Mouse (Mus musculus): ENCODE data around the gene Cyp2u1. TPM values are rescaled to one million over a fixed set of nuclear protein-coding genes. Genes with fewer than 3 reads are reported as not detected.

Gene Cyp2u1
- polyA plus RNA-seq, 1 experiment from 2014 or later = 1.5 TPM

DNA sequence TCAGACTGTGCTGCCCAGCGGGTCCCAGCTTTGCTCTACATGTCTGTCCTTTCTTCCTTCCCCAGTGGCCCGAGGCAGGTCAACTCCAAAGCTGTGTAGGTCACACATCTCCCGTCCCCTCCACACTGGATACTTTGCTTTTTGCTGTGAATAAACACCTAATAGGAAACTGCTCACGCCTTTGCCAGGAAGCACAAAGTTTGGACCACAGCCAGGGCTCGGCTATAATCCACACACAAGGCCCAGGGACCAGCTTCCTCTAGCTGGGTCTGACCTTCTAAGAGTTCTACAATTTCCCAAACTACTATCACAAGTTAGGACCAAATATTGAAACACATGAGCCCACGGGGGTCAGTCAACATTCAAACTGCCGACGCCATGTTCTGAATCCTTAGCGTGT is 3.9 kb downstream of the Cyp2u1 start:
- 85% methylated on average over 9 of the region's 9 CpGs for WGBS
- Histone ChIP-seq H3K4me3 (no peak overlapping the region), H3K27ac (replicated peaks) (no peak overlapping the region), H3K27me3 (replicated peaks; ENCODE audit: low read depth, poor library complexity, severe bottlenecking) (peaks cover 20% of the 10 kb centered on the region), H3K4me1 (peaks cover 25% of the 10 kb centered on the region), H3K36me3 (replicated peaks) (no peaks in the 10 kb centered on the region), H3K9me3 (no peaks in the 10 kb centered on the region)
- no peak for DNase-seq (ENCODE audit: low spot score)

DNA sequence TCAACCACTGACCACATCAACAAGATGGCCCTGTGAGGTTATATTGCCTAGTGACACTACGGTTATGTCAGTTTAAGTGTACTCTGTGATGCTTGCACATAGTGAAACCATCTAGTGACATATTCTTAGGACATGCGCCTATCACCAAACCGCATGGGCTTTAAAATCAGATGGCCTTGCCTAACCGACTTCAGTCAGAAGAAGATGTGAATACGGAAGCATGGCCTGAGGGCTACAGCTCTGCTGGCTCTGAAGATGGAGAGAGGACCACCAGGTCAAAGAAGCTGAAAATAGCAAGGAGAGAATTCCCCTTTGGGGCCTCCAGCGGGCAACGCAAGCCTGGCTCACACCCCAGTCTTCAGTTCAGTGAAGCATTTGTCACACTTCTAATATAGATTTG is 6.1 kb downstream of the Cyp2u1 start:
- no peaks in the 10 kb centered on the region for H3K36me3 ChIP-seq (replicated peaks)
- WGBS = 89% methylated on average over 7 of the region's 7 CpGs
- no peak for DNase-seq (ENCODE audit: low spot score)
- H3K27me3 ChIP-seq (replicated peaks; ENCODE audit: low read depth, poor library complexity, severe bottlenecking) = peaks cover 12% of the 10 kb centered on the region
- H3K27ac ChIP-seq (replicated peaks) = no peak overlapping the region
- no peak overlapping the region for H3K4me3 ChIP-seq
- peaks cover 14% of the 10 kb centered on the region for H3K4me1 ChIP-seq
- H3K9me3 ChIP-seq = no peaks in the 10 kb centered on the region

DNA sequence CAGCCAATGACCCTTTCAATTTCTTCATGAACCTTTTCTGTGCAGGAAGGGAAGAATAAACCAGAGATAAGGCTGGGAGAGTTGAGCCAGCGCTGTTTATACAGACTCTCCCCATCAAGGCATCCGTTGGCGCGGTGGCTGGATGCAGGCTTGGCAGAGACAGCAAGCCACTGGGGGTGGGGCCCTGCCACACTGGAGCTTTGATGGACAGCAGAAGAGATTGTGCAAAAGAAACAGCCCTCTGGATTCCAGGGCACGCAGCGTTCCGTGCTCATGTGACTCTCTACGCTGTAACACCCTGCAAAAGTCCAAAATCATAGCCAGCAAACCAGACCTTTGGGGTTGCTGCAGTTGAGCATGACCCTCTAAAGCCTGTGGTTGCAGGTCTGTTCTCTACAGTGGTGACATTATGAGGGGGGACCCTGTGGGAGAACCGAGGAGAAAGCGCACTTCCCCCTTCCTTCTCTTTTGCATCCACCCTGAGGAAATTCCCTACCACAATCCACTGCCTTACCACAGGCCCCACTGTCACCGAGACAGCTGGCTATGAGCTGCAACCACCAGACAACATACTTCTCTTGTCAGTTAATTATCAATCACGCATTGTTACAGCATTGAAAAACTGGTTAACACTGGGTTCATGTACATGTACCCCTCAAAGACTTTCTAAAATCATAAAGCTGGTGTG is 7.4 kb downstream of the Cyp2u1 start:
- H3K9me3 ChIP-seq = no peaks in the 10 kb centered on the region
- no peak for DNase-seq (ENCODE audit: low spot score)
- no peaks in the 10 kb centered on the region for H3K36me3 ChIP-seq (replicated peaks)
- no peak overlapping the region for H3K4me3 ChIP-seq
- peaks cover 14% of the 10 kb centered on the region for H3K4me1 ChIP-seq
- no peaks in the 10 kb centered on the region for H3K27me3 ChIP-seq (replicated peaks; ENCODE audit: low read depth, poor library complexity, severe bottlenecking)
- no peak overlapping the region for H3K27ac ChIP-seq (replicated peaks)
- 86% methylated on average over 12 of the region's 12 CpGs for WGBS

DNA sequence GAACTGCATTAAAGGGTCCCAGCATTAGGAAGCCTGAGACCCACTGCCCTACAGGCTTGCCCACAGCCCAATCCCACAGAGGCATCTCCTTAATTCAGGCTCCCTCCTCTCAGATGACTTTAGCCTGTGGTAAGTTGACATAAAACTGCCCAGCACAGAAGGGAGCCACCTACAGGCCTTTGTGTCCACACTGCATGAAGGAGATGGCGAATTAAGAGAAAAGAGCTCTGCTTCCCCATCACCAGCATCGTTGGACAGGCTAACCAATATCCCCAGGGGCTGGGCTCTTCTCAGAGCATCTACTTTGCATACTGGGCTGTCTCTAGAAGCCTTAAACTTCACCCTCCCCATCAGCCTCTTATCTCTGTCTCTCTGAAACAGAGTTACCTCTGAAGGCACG is 8.5 kb downstream of the Cyp2u1 start:
- Histone ChIP-seq H3K36me3 (replicated peaks) (no peaks in the 10 kb centered on the region), H3K4me1 (peaks cover 14% of the 10 kb centered on the region), H3K4me3 (no peak overlapping the region), H3K27ac (replicated peaks) (no peak overlapping the region), H3K27me3 (replicated peaks; ENCODE audit: low read depth, poor library complexity, severe bottlenecking) (no peaks in the 10 kb centered on the region), H3K9me3 (no peaks in the 10 kb centered on the region)
- 49% methylated on average over 3 of the region's 3 CpGs for WGBS
- no peak for DNase-seq (ENCODE audit: low spot score)

DNA sequence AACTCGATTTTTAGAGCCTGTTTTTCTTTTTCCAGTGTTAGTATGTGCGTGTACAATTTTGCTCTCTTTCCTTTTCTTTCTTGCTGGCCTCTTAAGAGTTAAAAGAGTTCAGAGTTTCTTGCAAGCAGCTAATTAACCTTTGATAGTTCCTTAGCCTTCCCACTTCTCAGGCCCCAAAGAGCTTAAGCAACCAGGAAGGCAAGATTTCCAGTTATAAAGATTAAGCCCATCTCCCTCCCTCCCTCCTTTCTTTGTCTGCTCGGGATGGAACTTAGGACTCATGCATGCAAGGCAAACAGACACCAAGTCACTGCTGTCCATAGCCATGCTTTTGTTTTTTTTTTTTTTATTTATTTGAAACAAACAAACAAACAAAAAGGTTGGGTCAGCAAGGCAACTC is 10.1 kb downstream of the Cyp2u1 start:
- peaks cover 4% of the 10 kb centered on the region for H3K4me1 ChIP-seq
- WGBS = 69% methylated on average over 3 of the region's 3 CpGs
- H3K4me3 ChIP-seq = no peak overlapping the region
- H3K27me3 ChIP-seq (replicated peaks; ENCODE audit: low read depth, poor library complexity, severe bottlenecking) = no peaks in the 10 kb centered on the region
- no peak for DNase-seq (ENCODE audit: low spot score)
- no peak overlapping the region for H3K27ac ChIP-seq (replicated peaks)
- H3K36me3 ChIP-seq (replicated peaks) = no peaks in the 10 kb centered on the region
- H3K9me3 ChIP-seq = no peaks in the 10 kb centered on the region

DNA sequence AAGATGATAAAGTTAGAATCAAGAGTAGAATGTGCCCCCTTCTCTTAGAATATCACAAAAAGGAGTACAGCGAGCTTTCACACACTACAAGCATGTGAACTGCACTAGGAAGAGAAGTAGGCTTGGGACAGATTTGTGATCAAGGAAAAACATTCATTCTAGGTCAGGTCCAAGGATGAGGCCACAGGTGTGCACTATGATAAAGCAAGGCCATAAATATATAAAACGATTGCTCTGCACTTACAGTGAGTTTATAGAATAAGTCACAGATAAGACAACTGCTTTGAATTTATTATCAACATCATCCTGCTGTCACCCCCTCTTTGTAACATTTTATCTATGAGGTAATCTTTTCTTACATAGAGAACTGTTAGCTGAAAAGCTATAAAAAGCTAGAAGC is 10.7 kb downstream of the Cyp2u1 start:
- Histone ChIP-seq H3K27ac (replicated peaks) (no peak overlapping the region), H3K4me3 (no peak overlapping the region), H3K27me3 (replicated peaks; ENCODE audit: low read depth, poor library complexity, severe bottlenecking) (no peaks in the 10 kb centered on the region), H3K4me1 (no peaks in the 10 kb centered on the region), H3K36me3 (replicated peaks) (no peaks in the 10 kb centered on the region), H3K9me3 (no peaks in the 10 kb centered on the region)
- WGBS = 92% methylated on average over 2 of the region's 2 CpGs
- no peak for DNase-seq (ENCODE audit: low spot score)

DNA sequence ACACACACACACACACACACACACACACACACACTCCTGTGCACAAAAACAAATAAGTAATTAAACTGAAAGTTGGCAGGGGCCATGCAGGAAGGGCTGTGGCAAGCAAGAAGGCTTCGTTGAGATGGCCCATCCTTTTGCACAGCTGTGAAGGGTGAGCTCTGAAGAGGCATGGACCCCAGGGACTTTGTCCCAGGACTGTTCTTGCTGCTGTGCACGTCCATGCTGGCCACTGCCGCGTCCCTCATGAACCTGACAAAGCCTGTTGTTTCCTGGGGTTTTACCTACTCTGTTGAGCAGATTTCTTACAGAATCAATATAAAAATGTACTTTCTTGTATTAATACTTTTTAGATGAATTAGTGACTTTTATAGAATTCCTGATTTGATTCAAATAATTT is 11.1 kb downstream of the Cyp2u1 start:
- Histone ChIP-seq H3K4me3 (no peak overlapping the region), H3K36me3 (replicated peaks) (no peaks in the 10 kb centered on the region), H3K9me3 (no peaks in the 10 kb centered on the region), H3K27ac (replicated peaks) (no peak overlapping the region), H3K27me3 (replicated peaks; ENCODE audit: low read depth, poor library complexity, severe bottlenecking) (no peaks in the 10 kb centered on the region), H3K4me1 (no peaks in the 10 kb centered on the region)
- WGBS = 84% methylated on average over 4 of the region's 4 CpGs
- DNase-seq (ENCODE audit: low spot score) = no peak

DNA sequence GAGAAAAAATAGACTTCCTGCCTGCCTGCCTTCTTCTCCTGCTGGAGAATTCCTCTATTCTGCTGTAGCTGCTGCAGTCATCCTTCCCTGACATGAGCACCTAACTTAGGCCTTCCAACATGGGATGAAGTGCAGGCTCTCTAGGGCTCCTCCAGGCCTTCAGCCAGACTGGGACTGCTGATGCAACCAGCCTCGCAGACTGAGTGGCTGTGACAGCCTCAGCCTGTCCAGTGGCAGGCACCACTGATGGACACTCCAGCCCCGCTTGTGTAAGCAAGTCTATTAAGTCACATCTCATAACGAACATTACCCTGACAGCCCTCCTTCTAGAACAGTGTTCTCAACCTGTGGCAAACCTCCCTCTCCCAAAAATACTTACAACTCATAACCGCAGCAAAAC is 28.9 kb downstream of the Cyp2u1 start:
- Histone ChIP-seq H3K4me1 (peaks cover 29% of the 10 kb centered on the region), H3K4me3 (no peak overlapping the region), H3K36me3 (replicated peaks) (no peaks in the 10 kb centered on the region), H3K27ac (replicated peaks) (no peak overlapping the region), H3K27me3 (replicated peaks; ENCODE audit: low read depth, poor library complexity, severe bottlenecking) (no peaks in the 10 kb centered on the region), H3K9me3 (peaks cover 8% of the 10 kb centered on the region; the same call in 1 of the 2 replicates)
- 89% methylated on average over 4 of the region's 4 CpGs for WGBS
- no peak for DNase-seq (ENCODE audit: low spot score)

DNA sequence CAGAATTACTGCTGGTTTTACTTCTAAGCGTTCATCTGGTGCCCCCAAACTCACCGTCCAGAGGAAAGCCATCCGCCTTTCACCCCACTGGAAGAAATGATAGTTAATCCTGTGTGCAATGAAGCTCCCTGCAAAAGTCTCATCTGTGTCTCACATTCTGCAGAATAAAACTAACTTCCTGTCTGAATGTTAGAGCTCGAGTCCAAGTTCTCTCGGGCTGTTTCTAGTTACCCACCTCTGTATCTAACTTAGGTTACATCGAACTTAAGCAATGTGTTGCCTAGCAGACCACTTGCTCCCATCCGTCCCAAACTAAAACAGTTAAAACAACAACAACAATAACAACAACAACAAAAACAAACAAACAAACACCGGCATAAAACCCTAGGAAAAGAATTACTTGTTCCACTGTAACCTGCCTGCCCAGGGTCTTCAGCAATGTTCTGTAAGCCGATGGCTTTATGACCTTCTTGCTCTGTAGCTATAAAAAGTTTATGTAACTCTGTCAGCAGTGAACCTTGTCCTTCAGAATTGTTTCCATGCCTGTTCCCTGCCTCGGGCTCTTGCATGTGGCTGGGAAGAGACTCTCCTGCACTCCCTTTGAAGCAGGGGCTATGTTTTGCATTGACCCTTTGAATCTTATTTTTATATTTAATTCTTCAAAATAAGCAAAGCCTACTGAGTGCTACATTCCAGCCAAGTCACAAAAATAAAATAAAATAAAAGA is 30.5 kb downstream of the Cyp2u1 start:
- no peaks in the 10 kb centered on the region for H3K27me3 ChIP-seq (replicated peaks; ENCODE audit: low read depth, poor library complexity, severe bottlenecking)
- WGBS = 47% methylated on average over 10 of the region's 10 CpGs
- peak overlapping the region; percentile 87 for H3K27ac ChIP-seq (replicated peaks)

DNA sequence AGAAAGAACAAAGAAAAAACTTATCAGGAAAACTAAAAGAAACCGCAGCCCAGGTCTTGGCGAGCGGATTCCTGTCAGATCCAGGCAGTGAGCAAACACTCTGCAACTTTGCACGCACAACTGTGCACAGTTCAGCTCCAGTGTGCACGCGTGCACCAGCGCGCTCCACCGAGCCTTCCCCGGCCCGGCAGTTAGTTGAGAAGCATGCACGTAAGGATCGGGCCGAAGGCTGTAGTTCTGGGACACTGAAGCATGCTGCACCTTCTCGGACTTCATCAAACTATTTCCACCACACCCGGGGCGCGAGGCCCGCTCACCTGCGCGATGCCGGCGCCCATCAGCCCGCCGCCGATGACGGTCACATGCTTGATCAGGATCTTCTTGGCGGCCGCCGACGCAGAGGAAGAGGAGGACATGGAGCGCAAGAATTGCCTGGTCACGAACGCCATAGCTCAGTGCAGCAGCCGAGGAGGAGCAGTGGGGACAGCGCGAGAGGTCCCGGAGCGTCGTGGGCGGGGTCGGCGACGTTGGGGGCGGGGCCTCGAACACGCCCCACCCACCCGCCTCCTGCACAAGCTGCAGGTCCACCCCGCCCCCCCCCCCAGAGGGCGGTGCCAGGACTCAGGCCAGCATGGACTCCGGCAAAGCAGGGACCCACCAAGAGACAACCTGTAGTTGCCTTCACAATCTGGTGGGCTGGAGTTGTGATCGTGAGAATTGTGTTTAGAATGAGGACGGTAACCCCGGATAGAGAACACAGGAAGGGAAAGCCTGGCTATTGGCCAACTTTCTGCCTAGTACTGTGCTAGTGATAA is 31.3 kb downstream of the Cyp2u1 start, which contains the start of gene Hadh:
Hadh (minus strand) TSS at position 543 of the 815 bp plus-strand sequence.
- H3K27me3 ChIP-seq (replicated peaks; ENCODE audit: low read depth, poor library complexity, severe bottlenecking) = no peaks in the 10 kb centered on the region
- H3K9me3 ChIP-seq = no peaks in the 10 kb centered on the region
- H3K4me1 ChIP-seq = peaks cover 29% of the 10 kb centered on the region
- peaks cover 9% of the 10 kb centered on the region for H3K36me3 ChIP-seq (replicated peaks)
- under 1% methylated on average over 53 of the region's 54 CpGs for WGBS
- peak within 1 kb of the TSS; percentile 87 for H3K27ac ChIP-seq (replicated peaks)
- peak within 1 kb of the TSS; percentile 84 for H3K4me3 ChIP-seq
- peak; percentile 95 for DNase-seq (ENCODE audit: low spot score)

More for the DNA sequence above, 30.5 kb downstream of the Cyp2u1 start:
- no peak for DNase-seq (ENCODE audit: low spot score)
- Histone ChIP-seq H3K4me1 (peaks cover 29% of the 10 kb centered on the region), H3K36me3 (replicated peaks) (peaks cover 2% of the 10 kb centered on the region; the same call in 1 of the 2 replicates), H3K4me3 (peak overlapping the region; percentile 84), H3K9me3 (no peaks in the 10 kb centered on the region)

DNA sequence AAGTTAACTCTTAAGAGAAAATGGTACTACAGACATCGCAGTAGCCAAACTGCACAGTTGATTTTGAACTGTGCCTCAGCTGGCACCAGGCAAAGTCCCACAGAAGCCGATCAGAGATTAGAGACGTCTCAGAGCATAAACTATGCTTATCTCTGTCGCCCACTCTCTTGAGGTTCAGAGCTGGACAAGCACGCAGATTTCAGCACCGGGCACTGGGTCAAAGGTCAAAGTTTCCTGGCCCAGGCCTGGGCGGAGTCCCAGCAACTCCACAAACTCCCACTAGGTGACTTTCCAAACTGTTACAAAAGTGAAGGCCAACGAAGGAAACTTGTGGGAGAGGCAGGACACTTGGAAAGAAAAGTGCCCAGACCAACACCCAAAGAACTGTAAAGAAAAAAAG is 31.9 kb downstream of the Cyp2u1 start:
- Histone ChIP-seq H3K9me3 (no peaks in the 10 kb centered on the region), H3K27me3 (replicated peaks; ENCODE audit: low read depth, poor library complexity, severe bottlenecking) (no peaks in the 10 kb centered on the region), H3K27ac (replicated peaks) (peak overlapping the region; percentile 87), H3K36me3 (replicated peaks) (peaks cover 10% of the 10 kb centered on the region), H3K4me3 (peak overlapping the region; percentile 84), H3K4me1 (peaks cover 29% of the 10 kb centered on the region)
- peak; percentile 72 for DNase-seq (ENCODE audit: low spot score)
- WGBS = 11% methylated on average over 8 of the region's 8 CpGs

DNA sequence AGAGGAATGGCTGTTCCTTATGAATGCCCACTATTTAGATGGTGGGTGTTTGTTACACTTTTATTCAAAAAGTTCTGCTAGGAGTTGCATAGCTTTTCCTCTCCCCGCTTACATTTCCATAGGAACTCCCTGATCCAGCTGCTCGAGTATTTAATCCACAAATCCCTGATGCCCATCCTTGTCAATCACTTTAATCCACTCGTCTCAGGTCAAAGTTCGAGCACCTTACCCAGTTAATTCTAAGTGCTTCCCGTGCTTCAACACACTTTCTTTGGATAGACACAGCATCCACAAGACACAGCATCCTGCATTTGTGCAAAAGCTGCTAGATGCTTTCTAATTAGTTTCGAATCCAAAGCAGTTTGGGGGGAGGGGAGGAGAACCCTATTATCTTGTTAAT is 32.6 kb downstream of the Cyp2u1 start:
- H3K27ac ChIP-seq (replicated peaks) = no peak overlapping the region
- DNase-seq (ENCODE audit: low spot score) = no peak
- H3K27me3 ChIP-seq (replicated peaks; ENCODE audit: low read depth, poor library complexity, severe bottlenecking) = no peaks in the 10 kb centered on the region
- 41% methylated on average over 6 of the region's 6 CpGs for WGBS
- H3K9me3 ChIP-seq = no peaks in the 10 kb centered on the region
- peaks cover 29% of the 10 kb centered on the region for H3K4me1 ChIP-seq
- peak overlapping the region; percentile 84; the same call in 1 of the 2 replicates for H3K4me3 ChIP-seq
- H3K36me3 ChIP-seq (replicated peaks) = peaks cover 10% of the 10 kb centered on the region
